Comparison of ENCODE assay signal across 9 mouse cellular contexts in genomic region chr14:14070541-14071315, GRCm38 (mm10). TPM values are rescaled to one million over a fixed set of nuclear protein-coding genes. Genes with fewer than 3 reads are reported as not detected.
DNase-seq lines count a peak whose midpoint lies in the region; ATAC-seq and TF ChIP-seq lines count a peak whose summit lies in the region.
"Had no signal": no experiment of that assay in that cellular context is flagged by ENCODE, and none has a peak within 500 bp of the region (broad histone marks: within the 10 kb centered on the region; RNA-seq: fewer than 3 reads in every experiment).

No protein-coding gene starts in this region.

- no peak overlapping the region for H3K4me2 ChIP-seq in lung, embryonic 14.5 days
- H3K4me2 ChIP-seq in forebrain, embryonic 12.5 days = peak overlapping the region; percentile 31
- H3K4me2 ChIP-seq in midbrain, embryonic 11.5 days = peak overlapping the region; percentile 2

- no peak for TF ChIP-seq CTCF in lung, embryonic 14.5 days (IDR thresholded peaks at IDR 0.05; ENCODE audit: low read depth)
- TF ChIP-seq CTCF in left cerebral cortex, adult 2 months (IDR thresholded peaks at IDR 0.05) = no peak

- no peak overlapping the region for H3K9ac ChIP-seq in lung, embryonic 14.5 days
- no peak overlapping the region for H3K9ac ChIP-seq in forebrain, embryonic 12.5 days
- peak overlapping the region; percentile 25; the same call in 1 of the 2 replicates for H3K9ac ChIP-seq in midbrain, embryonic 11.5 days (ENCODE audit: low read length)
- H3K9ac ChIP-seq: liver, embryonic 14.5 days had no signal

- no peak for ATAC-seq in lung, embryonic 14.5 days (ENCODE audit: insufficient read depth)
- peak; percentile 89 for ATAC-seq in forebrain, embryonic 12.5 days (ENCODE audit: low FRiP score)
- peak; percentile 92 for ATAC-seq in midbrain, embryonic 11.5 days (ENCODE audit: low FRiP score)

- H3K4me1 ChIP-seq in lung, embryonic 14.5 days (ENCODE audit: insufficient read depth) = peaks cover 8% of the 10 kb centered on the region
- peaks cover 61% of the 10 kb centered on the region for H3K4me1 ChIP-seq in forebrain, embryonic 12.5 days
- H3K4me1 ChIP-seq in midbrain, embryonic 11.5 days (ENCODE audit: control insufficient read depth, insufficient read depth, low read length) = peaks cover 48% of the 10 kb centered on the region

- H3K9me3 ChIP-seq in lung, embryonic 14.5 days (ENCODE audit: low read depth, low read length) = no peaks in the 10 kb centered on the region
- no peaks in the 10 kb centered on the region for H3K9me3 ChIP-seq in forebrain, embryonic 12.5 days
- no peaks in the 10 kb centered on the region for H3K9me3 ChIP-seq in midbrain, embryonic 11.5 days (ENCODE audit: control insufficient read depth, low read length)

- H3K4me3 ChIP-seq in lung, embryonic 14.5 days (ENCODE audit: low read depth, low read length) = no peak overlapping the region
- H3K4me3 ChIP-seq in forebrain, embryonic 12.5 days (replicated peaks) = no peak overlapping the region
- H3K4me3 ChIP-seq in midbrain, embryonic 11.5 days (ENCODE audit: low read depth, low read length) = no peak overlapping the region
- no peak overlapping the region for H3K4me3 ChIP-seq in left cerebral cortex, adult 2 months

- H3K27ac ChIP-seq in lung, embryonic 14.5 days (ENCODE audit: low read depth) = peak overlapping the region; percentile 18; the same call in 1 of the 2 replicates
- peak overlapping the region; percentile 90 for H3K27ac ChIP-seq in forebrain, embryonic 12.5 days
- H3K27ac ChIP-seq in midbrain, embryonic 11.5 days (ENCODE audit: low read depth, low read length) = peak overlapping the region; percentile 80
- no peak overlapping the region; the same call in 1 of the 2 replicates for H3K27ac ChIP-seq in left cerebral cortex, adult 2 months
- H3K27ac ChIP-seq: liver, embryonic 14.5 days had no signal

- H3K27me3 ChIP-seq in lung, embryonic 14.5 days (ENCODE audit: insufficient read depth, low read length) = no peaks in the 10 kb centered on the region
- no peaks in the 10 kb centered on the region for H3K27me3 ChIP-seq in forebrain, embryonic 12.5 days
- no peaks in the 10 kb centered on the region for H3K27me3 ChIP-seq in midbrain, embryonic 11.5 days (ENCODE audit: control insufficient read depth, insufficient read depth, low read length)

- DNase-seq in lung, embryonic 14.5 days = no peak
- DNase-seq in lung, postnatal 4 days = no peak
- peak; percentile 94 for DNase-seq in midbrain, embryonic 11.5 days (ENCODE audit: low spot score, missing footprints)
- DNase-seq in spleen, postnatal 10 days (ENCODE audit: low spot score in 2 of 2) = no peak
- DNase-seq in lung, postnatal 10 days = no peak
- DNase-seq in left cerebral cortex, adult 2 months (ENCODE audit: extremely low spot score in 1 of 2, low spot score in 2 of 2) = no peak
- DNase-seq: heart, postnatal 36 days had no signal

- intact Hi-C loops in left cerebral cortex, adult 2 months (cut with DNase I) = no loop called here

- WGBS in lung, embryonic 14.5 days = 43% methylated on average over 6 of the region's 6 CpGs
- 2% methylated on average over 6 of the region's 6 CpGs for WGBS in forebrain, embryonic 12.5 days
- WGBS in midbrain, embryonic 11.5 days = 7% methylated on average over 6 of the region's 6 CpGs

- peaks cover 5% of the 10 kb centered on the region; the same call in 1 of the 2 replicates for H3K36me3 ChIP-seq in lung, embryonic 14.5 days (ENCODE audit: insufficient read depth)
- H3K36me3 ChIP-seq in forebrain, embryonic 12.5 days (replicated peaks) = no peaks in the 10 kb centered on the region
- no peaks in the 10 kb centered on the region for H3K36me3 ChIP-seq in midbrain, embryonic 11.5 days (ENCODE audit: control insufficient read depth, insufficient read depth, low read length)

RNA-seq across cellular contexts. Expression of gene Psmd6, which starts 50.1 kb away (rescaled TPM):
- polyA plus RNA-seq in lung, embryonic 14.5 days (2014; fragmentation: Nextera tagmentation; extraction: Ambion mirVana) = 245 and 248 TPM in 2 replicates
- 292 TPM in 2 replicates for polyA plus RNA-seq in forebrain, embryonic 12.5 days (2016; fragmentation: Nextera tagmentation; extraction: Ambion mirVana)
- polyA plus RNA-seq in midbrain, embryonic 11.5 days (2014; fragmentation: Nextera tagmentation; extraction: Ambion mirVana) = 319 and 342 TPM in 2 replicates
- 100 to 1,000 TPM; 103 to 113 TPM for total RNA-seq in left cerebral cortex, adult 2 months (2021)
